Mouse (Mus musculus) kidney, adult 18-20 months (tissue): ENCODE measurements at regions not wholly inside any gene's neighbourhood (a gene's known extent, or its start where the extent isn't known, plus 50 kb on each side); places are given as distances from the start of the nearest gene placed in this dataset.

ENCODE experiments used
- DNase-seq: peaks from one replicate; pipeline ENCODE4 v3.0.0; 2021

GRCm38 (mm10) chr3:41359458-41359857 is 196.1 kb upstream of the Jade1 start:
- no peak for DNase-seq

DNA sequence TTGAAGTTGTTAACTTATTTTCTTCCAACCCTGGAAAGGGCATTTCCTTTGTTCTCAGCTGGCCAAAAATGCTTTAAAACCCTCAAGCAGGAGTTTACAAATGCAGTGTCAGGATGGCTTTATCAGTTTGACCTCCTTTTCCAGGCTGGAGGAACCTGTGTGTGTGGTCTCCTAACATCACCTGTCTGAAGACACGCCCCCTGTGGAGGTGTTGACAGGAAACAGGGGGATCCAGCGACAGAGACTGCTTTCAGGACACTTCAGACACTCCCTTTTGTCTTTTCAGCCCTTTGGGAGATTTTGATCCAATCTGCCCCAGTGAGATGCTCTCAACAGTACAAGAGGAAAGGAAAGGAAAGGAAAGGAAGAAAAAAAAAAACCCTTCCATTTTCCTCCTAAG is 202.5 kb upstream of the Jade1 start:
- DNase-seq = no peak

- DNase-seq = no peak
These were observed 203.7 kb upstream of the Jade1 start for GRCm38 (mm10) chr3:41351786-41352185.

GRCm38 (mm10) chr3:41351091-41351685 is 204.3 kb upstream of the Jade1 start:
- DNase-seq = peak; percentile 41

DNA sequence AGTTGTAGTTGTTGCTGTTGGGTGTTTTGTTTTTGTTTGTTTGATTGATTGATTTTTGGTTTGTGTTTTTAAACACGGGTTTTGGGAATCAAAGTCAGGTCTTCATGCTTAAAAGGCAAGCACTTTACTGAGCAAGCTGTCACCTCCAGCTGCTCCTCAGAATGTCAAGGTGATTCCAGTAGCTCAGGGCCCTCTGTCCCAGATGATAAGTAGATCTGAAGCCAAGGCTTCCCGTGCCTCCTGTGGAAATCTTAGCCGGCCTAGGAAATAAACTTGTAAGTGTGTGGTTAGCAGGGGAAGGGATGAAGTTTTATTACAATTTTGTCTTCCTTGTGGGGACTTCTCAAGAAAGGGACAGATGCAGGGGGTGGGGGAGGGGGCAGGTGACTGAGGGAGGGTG is 205.2 kb upstream of the Jade1 start:
- no peak for DNase-seq

DNA sequence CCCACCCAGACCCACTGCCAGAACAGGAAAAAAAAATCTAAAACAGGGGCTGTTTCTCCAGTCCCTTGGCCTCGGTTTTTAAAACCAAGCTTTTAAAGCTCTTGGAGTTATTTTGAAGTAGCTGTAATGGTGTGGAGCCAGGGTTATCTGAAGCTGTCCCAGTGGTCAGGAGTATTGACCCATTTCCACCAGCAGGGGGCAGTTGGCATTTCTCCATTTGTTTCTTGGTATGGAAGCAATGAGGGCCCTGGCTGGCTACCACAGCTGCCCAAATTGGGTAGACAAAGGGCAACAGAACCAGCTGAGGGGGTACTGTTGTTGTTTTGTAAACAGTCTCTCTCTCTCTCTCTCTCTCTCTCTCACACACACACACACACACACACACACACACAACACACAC is 206.7 kb upstream of the Jade1 start:
- DNase-seq = peak; percentile 70

DNA sequence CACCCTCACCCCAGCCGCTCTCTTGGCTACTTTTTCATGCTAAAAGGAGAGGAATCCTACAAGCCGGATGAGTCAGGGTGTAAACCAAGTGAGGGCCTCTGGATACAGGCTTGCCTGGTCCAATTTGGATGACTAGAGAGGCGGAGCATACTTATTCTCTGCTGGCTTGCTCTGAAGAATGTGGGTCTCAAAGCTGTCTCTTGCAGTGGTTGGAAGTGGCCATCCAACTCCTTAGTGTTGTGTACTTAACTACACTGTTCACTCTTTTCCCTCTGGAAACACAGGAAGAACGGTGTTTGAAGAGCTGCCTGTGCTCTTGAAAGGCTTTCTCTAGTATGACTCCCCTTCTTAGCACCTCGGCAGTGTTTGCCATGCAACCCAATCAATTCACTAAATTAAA is 208.7 kb upstream of the Jade1 start:
- DNase-seq = no peak

GRCm38 (mm10) chr3:41343431-41343830 is 212.1 kb upstream of the Jade1 start:
- no peak for DNase-seq

DNA sequence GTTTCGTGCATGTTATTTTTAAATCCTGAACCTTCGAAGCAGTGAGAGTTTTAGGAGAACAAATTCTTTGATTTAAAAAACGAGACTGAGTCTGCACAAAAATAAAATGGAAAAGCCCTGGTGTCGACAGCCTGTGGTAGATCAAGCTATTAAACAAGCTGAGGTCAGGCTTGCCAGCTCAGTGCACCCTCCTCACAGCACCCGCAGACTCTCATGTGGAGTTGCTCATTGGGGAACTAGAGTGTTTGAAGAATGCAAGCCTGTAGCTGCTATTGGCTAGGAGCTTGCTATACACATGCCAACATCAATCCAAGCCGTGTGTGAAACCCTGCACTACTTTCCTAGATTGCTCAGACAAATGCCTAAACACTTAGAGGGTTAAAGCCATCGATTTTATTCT is 223.1 kb upstream of the Jade1 start:
- DNase-seq = no peak

- no peak for DNase-seq
These were observed 225.2 kb upstream of the Jade1 start for GRCm38 (mm10) chr3:41330356-41330755.

GRCm38 (mm10) chr3:41328828-41329227 is 226.7 kb upstream of the Jade1 start:
- no peak for DNase-seq

DNA sequence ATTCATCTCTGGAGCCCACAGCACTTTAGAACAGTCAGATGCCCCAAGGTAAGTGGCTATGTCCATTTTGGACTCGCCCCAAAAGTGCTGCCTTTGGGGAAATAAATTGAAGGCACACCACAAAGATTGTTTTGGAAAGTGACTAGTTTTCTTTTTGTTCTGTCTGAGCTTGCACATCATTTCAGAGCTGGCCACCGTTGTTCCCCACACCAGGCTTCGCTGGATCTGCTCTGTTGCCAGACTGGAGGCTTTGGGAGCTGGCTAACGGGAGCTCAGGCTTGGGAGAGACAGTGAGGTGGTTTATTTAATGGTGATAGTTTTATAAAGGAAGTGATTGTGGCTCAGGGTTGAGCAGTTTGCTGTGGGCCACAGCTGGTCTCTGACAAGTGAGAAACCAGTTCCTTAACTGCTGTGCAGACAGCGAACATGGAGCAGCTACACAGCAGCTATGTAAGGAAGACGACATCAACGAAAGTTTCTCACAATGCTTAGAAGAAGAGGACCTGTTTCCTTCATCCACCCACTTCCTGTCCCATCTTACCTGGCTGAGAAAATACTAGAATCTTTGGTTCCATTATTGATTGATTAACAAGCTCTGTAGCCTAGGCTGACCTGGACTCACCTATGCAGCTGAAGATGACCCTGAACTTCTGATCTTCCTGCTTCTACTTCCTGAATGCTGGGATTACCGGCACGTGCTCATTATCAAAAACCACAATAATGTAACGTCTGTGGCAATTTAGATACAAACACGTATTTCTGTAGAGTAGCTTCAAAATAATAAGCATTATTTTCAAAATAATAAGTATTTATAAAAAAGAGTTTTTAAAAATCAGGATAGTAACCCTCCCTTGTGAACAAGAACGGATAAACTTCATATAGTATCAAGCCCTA is 229.1 kb upstream of the Jade1 start:
- DNase-seq = no peak

- DNase-seq = no peak
These were observed 233.7 kb upstream of the Jade1 start for GRCm38 (mm10) chr3:41321808-41322207.

DNA sequence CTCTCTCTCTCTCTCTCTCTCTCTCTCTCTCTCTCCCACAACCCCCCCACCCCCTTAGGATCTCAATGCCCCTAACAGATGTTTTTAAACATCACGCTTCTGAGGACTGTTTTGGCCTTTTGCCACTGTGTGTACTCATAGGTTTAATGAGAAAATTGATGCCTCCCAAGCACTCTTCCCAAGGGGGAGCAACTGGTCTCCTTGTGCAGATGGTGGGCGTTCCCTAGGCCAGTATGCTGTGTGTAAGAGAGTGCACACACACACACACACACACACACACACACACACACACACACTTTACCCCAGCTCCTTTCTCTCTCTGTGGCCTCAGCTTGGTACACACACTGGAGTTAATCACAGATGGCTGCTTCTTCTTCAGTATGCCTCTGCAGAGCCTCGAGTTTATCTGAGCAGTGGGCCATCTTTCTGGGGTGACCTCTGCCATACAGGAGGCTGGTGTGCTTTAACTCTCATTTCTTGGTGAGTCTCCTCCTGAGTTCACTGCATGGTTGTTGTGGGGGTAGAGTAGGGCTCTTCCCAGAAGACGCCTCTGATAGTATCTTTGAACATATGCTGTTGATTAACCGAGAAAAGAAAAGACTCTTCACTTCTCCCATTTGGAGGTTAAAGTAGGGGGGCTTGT is 236.2 kb upstream of the Jade1 start:
- no peak for DNase-seq

- no peak for DNase-seq
These were observed 235.6 kb upstream of the Pgrmc2 start for GRCm38 (mm10) chr3:41318232-41319131.

DNA sequence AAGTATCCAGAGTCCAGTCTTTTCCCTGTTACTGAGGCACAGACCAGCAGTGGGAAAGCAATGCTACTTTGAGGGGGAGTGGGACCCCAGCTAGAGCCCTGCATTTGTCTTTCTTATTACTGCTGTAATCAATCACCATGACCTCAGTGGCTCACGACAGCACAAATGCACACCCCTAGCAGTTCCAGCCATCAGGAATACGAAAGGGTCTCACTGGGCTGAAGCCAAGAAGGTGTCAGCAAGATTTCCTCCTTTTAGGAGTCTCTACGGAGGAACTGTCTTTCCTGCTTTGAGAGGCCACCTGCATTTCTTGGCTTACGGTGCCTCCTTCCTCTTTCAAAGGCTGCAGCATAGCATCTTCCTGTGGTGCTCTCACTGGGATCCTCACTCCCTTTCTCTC is 234.3 kb upstream of the Pgrmc2 start:
- no peak for DNase-seq

DNA sequence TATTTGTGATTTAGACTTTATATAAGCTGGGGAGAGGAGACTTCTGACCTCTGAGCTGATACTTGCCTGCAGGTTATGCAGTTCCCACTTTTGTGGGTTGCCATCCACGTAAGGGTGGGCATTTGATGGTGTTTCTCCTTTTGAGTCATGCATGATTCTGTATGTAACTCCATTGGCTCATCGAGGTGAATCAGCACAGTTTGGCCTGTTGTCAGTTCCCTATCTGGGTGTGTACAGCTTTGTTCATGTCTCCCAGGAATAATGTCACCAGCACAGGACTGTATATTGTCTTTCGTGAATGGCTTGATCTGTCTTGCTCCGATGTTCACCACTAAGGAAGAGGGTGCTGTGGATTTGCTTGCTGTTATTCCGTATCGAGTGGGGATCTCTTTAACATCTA is 229.6 kb upstream of the Pgrmc2 start:
- no peak for DNase-seq

DNA sequence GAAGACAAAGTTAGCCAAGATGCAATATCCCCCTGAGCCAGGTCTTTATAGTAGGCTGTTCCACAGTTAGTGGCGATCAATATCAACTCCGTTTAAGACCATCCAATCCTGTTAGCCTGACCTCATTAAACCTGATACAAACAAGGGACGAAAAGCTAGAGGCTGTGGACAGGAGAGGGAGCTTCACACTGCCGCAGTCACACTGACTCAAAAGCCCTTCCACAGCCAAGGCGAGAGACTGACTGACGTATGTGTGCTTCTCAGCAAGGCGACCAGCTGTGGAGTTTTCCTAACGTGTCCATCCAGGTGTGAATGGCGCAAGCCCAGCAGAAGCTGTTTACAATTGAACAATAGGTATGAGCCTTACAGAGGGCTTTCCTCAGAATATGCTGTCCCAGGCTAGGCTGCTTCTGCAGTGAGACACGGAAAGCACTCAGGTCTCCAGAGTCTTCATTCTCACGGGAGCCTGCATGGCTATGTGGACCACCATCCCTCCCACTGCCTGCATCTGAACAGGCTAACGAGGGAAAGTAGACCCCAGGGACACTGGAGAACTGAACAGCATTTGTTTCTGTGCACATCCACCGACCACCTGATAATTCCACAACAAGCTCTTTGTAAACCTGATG is 224.7 kb upstream of the Pgrmc2 start:
- DNase-seq = no peak

DNA sequence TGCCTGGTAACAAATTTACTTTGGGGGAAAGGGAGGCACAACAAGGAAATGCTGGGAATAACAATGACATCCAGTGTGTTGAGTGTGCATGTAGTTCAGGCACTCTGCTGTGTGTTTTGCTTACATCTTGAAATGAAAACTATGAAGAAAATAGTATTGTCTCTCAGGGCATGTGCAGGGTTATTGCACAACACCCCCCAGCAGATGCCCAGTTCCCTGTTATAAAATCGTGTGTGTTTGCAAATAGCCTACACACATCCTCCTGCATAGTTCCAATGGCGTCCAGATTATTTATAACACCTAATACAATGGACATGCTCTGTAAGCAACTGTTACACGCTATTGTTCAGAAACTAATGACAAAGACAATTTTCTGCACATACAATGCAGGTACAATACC is 220.0 kb upstream of the Pgrmc2 start:
- DNase-seq = no peak

DNA sequence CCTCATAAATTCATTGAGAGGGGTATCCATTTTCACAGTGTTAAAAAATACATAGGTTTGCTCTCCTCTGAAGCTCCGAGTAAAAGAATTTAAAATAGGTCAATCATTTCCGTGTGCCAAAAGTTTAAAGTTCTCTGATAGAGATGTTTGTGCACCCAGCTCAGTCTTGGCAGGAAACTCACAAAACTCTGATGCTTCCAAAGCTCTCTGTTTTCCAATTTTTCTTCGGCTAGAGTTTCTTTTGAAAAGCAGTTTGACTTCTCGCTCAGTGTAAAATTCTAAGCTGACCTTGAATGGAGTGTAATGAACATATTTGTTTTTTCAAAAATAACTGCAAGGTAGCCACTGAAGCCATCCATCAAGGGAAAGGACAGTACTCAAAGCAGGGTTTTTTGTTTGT is 215.9 kb upstream of the Pgrmc2 start:
- no peak for DNase-seq

DNA sequence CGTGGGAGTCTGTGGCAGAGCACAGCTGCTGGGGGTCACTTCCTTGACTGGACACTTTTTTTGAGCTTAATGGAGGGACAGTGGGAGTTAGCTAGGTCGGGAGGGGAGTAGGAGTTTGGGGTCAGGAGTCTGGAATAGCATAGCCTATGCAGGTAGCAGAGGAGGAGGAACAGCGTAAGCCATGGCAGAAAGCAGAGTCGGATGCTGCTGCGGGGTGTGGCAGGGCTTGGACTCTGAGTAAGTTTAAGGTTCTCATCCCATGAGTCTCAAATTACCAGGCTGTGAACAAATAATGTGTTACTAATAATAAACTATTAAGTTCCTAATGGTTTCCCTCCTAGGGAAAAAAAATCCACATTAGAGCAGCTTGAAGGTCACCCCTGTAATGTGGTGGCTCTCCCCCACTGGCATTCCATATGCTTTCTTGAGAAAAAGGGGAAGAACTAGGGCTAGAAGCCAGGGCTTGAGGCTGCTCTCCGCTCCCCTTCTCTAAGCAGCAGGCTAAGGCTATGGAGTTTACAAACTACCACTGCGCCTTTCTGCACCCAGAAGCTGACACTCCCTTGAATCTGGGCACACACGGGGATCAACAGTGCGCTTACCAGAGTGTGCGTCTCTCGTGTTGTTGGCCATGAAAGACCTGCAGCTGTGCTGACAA is 213.4 kb upstream of the Pgrmc2 start:
- no peak for DNase-seq

DNA sequence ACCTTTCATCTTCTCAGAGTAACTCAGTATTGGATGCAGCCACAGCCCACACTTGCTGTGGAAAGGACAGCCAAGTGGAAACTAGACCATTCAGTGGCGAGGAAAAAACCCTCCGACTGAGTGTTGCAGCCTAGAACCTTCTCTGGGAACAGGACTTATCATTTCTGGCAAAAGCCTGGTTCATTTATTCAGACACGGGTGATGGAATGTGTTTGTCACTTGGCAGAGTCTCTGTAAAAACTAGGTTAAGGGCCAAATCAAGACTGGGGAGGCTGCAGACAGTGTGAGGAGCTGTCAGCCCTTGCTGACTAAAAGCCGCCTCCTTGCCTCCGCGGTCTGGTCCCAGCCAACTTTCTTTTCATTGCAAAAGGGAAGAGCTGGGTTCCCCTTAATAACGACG is 212.3 kb upstream of the Pgrmc2 start:
- peak; percentile 9 for DNase-seq
